Mouse (Mus musculus): ENCODE measurements around the gene Ezr.

DNA sequence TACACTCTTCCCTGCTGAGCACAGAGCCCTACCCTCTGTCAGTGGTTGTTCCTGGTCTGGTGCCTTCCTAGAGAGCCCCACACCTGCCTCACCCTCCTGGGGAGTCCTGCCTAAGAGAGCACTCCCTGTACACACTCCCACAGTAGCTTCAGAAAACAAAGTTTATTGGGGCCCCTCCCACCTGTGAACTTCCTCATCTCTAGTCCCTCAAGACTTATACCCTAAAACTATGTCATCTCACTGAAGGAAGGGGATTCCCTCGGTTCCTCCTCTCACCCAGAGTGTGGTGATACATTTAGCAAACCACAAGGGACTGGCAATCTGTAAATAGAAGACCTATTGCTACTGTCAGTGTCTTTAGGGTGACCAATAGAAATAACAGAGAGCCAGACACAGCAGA lies 33.6 kb upstream of the Ezr start:
- TF ChIP-seq CTCF (IDR thresholded peaks at IDR 0.05; ENCODE audit: low read depth, low read length): no peak
- no peak for TF ChIP-seq TAL1 (conservative IDR thresholded peaks at IDR 0.05; ENCODE audit: low read depth, low read length)
- TF ChIP-seq GATA1 (IDR thresholded peaks at IDR 0.05; ENCODE audit: borderline replicate concordance, low read length): no peak
- no peak for TF ChIP-seq GATA2 (IDR thresholded peaks at IDR 0.05; ENCODE audit: borderline replicate concordance, low read depth, low read length)
